Mouse (Mus musculus): ENCODE results near the gene Col4a1.

DNA sequence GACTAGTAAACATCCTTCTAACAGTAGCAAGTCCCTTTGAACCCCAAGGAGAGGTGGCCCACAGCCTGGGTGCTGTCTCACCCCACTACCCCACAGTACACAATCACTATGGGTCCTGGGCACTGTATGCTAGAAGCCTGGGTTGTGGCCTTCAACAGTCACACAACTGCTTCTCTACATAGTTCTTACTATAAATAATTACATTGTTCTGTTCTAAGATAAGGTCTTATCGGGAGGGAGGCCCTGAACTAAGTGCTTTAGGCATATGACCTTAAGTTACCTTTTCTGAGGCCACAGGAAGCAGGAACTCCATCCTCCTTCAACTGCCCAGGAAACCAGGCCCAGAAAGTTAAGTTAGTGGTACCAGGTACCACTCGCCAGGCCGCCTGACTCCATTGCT lies 21.9 kb upstream of the Col4a1 start:
- TF ChIP-seq CTCF (IDR thresholded peaks at IDR 0.05; ENCODE audit: extremely low read depth, insufficient read depth, insufficient read length, insufficient replicate concordance) (no peak), POLR2A (IDR thresholded peaks at IDR 0.05; ENCODE audit: low read depth, low read length) (no peak)
